In the genomic region with DNA sequence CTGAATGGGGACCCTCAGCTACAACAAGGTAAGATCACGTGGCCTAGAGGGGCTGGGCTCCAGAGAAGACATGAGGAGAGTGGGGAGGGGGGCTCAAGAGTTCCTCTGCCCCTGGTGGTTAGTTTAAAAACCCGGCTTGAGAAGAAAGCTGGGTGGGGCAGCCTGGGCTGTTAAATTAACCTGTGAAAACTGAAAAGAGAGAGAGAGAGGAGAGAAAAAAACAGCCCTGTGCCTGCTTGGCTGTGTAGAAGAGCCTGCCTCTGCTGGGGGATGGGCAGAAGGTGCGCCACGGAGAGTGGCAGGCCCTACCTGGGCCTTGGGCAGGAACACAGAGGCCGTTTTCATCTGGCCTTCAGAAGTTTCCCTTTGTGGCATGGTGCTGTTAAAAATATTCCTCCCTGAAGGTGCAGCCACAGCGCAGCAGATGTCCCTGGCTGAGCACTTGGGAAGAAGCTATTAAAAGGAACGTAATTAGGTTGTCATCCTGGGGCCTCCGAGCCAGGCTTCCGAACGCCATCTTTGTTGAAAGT, we compare ENCODE assay signal across 8 mouse cellular contexts.
DNase-seq lines count a peak whose midpoint lies in the region; ATAC-seq lines count a peak whose summit lies in the region.

No protein-coding gene starts in this region.

- no peaks in the 10 kb centered on the region for H3K36me3 ChIP-seq in kidney, embryonic 15.5 days
- no peaks in the 10 kb centered on the region for H3K36me3 ChIP-seq in forebrain, embryonic 13.5 days (ENCODE audit: poor library complexity, severe bottlenecking)
- no peaks in the 10 kb centered on the region for H3K36me3 ChIP-seq in neural tube, embryonic 13.5 days

- intact Hi-C loops in gastrocnemius, postnatal 14 days (cut with DNase I; ENCODE audit: low total_unique reads) = loop anchor here (10.0 kb wide), 1 partner anchor 67 kb away; no protein-coding TSS in a partner anchor

- peaks cover 35% of the 10 kb centered on the region for H3K4me1 ChIP-seq in kidney, embryonic 15.5 days
- peaks cover 20% of the 10 kb centered on the region for H3K4me1 ChIP-seq in forebrain, embryonic 13.5 days
- peaks cover 27% of the 10 kb centered on the region for H3K4me1 ChIP-seq in neural tube, embryonic 13.5 days (replicated peaks)

- no peak overlapping the region for H3K4me3 ChIP-seq in kidney, embryonic 15.5 days (replicated peaks)
- H3K4me3 ChIP-seq in forebrain, embryonic 13.5 days = no peak overlapping the region
- no peak overlapping the region for H3K4me3 ChIP-seq in neural tube, embryonic 13.5 days

- no peaks in the 10 kb centered on the region for H3K27me3 ChIP-seq in kidney, embryonic 15.5 days
- no peaks in the 10 kb centered on the region for H3K27me3 ChIP-seq in forebrain, embryonic 13.5 days
- H3K27me3 ChIP-seq in neural tube, embryonic 13.5 days = no peaks in the 10 kb centered on the region

- 0 out of 2 replicates have a peak, but pooled peaks have one; percentile 35 for ATAC-seq in kidney, embryonic 15.5 days (replicated peaks; ENCODE audit: low FRiP score)
- peak; percentile 56 for ATAC-seq in forebrain, embryonic 13.5 days
- no peak for ATAC-seq in neural tube, embryonic 13.5 days (ENCODE audit: low read depth)

- no peak for DNase-seq in kidney, postnatal 14 days
- peak; percentile 53 for DNase-seq in cerebellum, adult 11-12 months
- DNase-seq in ovary, postnatal 36 days (ENCODE audit: low spot score) = no peak
- no peak for DNase-seq in gastrocnemius, postnatal 14 days
- DNase-seq in adipocyte (ENCODE audit: low spot score) = no peak

- H3K9me3 ChIP-seq in kidney, embryonic 15.5 days (replicated peaks) = no peaks in the 10 kb centered on the region
- H3K9me3 ChIP-seq in forebrain, embryonic 13.5 days (replicated peaks) = no peaks in the 10 kb centered on the region
- no peaks in the 10 kb centered on the region for H3K9me3 ChIP-seq in neural tube, embryonic 13.5 days

- WGBS in kidney, embryonic 15.5 days = 36% methylated on average over 10 of the region's 10 CpGs
- WGBS in forebrain, embryonic 13.5 days = 15% methylated on average over 10 of the region's 10 CpGs
- WGBS in neural tube, embryonic 13.5 days = 12% methylated on average over 10 of the region's 10 CpGs

- H3K9ac ChIP-seq in kidney, embryonic 15.5 days = no peak overlapping the region
- H3K9ac ChIP-seq in forebrain, embryonic 13.5 days = 0 out of 2 replicates have a peak overlapping the region, but pooled peaks have one; percentile 5
- no peak overlapping the region for H3K9ac ChIP-seq in neural tube, embryonic 13.5 days

- peak overlapping the region; percentile 9; the same call in 1 of the 2 replicates for H3K27ac ChIP-seq in kidney, embryonic 15.5 days
- peak overlapping the region; percentile 79 for H3K27ac ChIP-seq in forebrain, embryonic 13.5 days
- peak overlapping the region; percentile 80 for H3K27ac ChIP-seq in neural tube, embryonic 13.5 days (replicated peaks)

- H3K4me2 ChIP-seq in kidney, embryonic 15.5 days = no peak overlapping the region
- 0 out of 2 replicates have a peak overlapping the region, but pooled peaks have one; percentile 0 for H3K4me2 ChIP-seq in forebrain, embryonic 13.5 days
- H3K4me2 ChIP-seq in neural tube, embryonic 13.5 days = no peak overlapping the region

Comparison
In these comparisons a context has a peak if more than half of its experiments do, and no peak if none do; other contexts are left out.
1. H3K27ac ChIP-seq: peak in every context shown above with its lines; median percentile 80 in neural tube, embryonic 13.5 days; 79 in forebrain, embryonic 13.5 days; 9 in kidney, embryonic 15.5 days.